Mouse (Mus musculus) liver, embryonic 16.5 days (tissue): ENCODE data around the gene Wbp11. TPM values are rescaled to one million over a fixed set of nuclear protein-coding genes. Genes with fewer than 3 reads are reported as not detected.

Experiments used
- ATAC-seq: fragments of 200-750 bp; cut with Nextera tagmentation; 2 replicates; pipeline ENCODE4 v1.8.0; 2017; ENCODE audit warnings: low read depth, mild to moderate bottlenecking, moderate number of reproducible peaks, moderate library complexity
- H3K27ac ChIP-seq: fragments of 300-500 bp; sonication (generic); 2 replicates; pipeline ENCODE4 v1.5.1; 2014; ENCODE audit warnings: mild to moderate bottlenecking, low read length
- H3K27me3 ChIP-seq: fragments of 300-500 bp; sonication (generic); 2 replicates; pipeline ENCODE4 v1.6.1; 2014; ENCODE audit warnings: low read depth, low read length, mixed read lengths; ENCODE audit not compliant: control insufficient read depth, insufficient read depth
- H3K36me3 ChIP-seq: fragments of 300-500 bp; sonication (generic); 2 replicates; pipeline ENCODE4 v1.6.1; 2014; ENCODE audit warnings: mild to moderate bottlenecking; ENCODE audit not compliant: control insufficient read depth, insufficient read depth
- H3K4me1 ChIP-seq: fragments of 300-500 bp; sonication (generic); 2 replicates; pipeline ENCODE4 v1.6.1; 2014; ENCODE audit warnings: low read depth, low read length, mixed read lengths; ENCODE audit not compliant: control insufficient read depth
- H3K4me2 ChIP-seq: fragments of 300-500 bp; sonication (generic); 2 replicates; pipeline ENCODE4 v1.6.1; 2014; ENCODE audit warnings: low read depth, low read length, mixed read lengths
- H3K4me3 ChIP-seq: fragments of 300-500 bp; sonication (generic); 2 replicates; pipeline ENCODE4 v1.5.1; 2014; ENCODE audit warnings: low read depth, mild to moderate bottlenecking, low read length
- H3K9ac ChIP-seq: fragments of 300-500 bp; sonication (generic); 2 replicates; pipeline ENCODE4 v1.6.1; 2014; ENCODE audit warnings: low read depth, low read length
- H3K9me3 ChIP-seq: fragments of 300-500 bp; sonication (generic); replicated peaks from 2 replicates; pipeline ENCODE4 v1.6.1; 2016; ENCODE audit warnings: low read length; ENCODE audit not compliant: control insufficient read depth
- WGBS: fragments of 180-500 bp; shearing (Covaris S2); extraction: QIAGEN DNeasy Blood & Tissue Kit; methylation state at CpG from one replicate; pipeline ENCODE4 v1.1.7; 2014; ENCODE audit not compliant: insufficient replicate concordance; 5-methylcytosine and 5-hydroxymethylcytosine counted together
- polyA plus RNA-seq: library from polyadenylated mRNA; unstranded; fragments of >200 nt; fragmentation: Nextera tagmentation; extraction: Ambion mirVana; gene quantifications from 2 replicates; pipeline ENCODE4 v1.2.1, GENCODE M21; 2015

Gene Wbp11
- polyA plus RNA-seq, 1 experiment from 2014 or later, result 47.3 TPM

DNA sequence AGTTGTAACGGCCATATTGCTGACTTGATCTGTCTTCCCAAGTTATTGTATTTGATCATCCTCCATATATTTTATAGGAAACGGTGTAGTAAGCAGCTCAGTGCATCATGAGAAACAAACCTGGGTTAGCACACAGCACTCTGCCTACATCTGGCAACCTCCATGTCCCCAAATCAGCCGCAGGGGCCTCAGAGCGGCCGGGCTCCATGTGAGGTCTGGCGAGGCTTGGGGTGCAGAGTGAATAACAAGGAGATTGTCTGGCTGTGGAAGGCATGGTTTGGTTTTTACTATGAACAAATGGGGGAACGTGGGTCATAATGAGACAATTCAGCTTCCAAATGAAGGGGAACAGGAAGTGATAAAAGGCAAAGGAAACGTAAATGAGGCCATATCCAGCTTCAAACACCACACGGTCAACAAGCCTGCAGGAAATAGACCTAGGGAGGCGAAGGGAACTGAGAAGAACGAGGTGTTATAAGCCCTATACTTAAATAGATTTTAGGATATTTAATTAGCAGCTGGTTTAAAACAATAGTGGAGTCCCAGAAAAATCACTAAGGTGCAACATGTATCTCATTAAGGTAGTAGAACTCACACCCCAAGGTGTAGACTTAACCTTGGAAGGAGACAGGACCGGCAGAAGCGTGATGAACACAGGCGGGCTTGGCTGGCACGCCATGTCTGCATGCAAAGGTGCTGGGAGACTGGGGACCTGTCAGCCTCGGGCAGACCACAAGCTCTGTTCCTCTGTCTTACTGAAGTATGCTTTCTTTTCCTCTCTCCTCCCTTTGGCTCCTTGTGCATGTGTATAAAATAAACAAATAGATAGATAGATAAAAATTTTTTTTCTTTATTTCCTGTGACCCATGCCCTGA is 34.9 kb downstream of the Wbp11 start:
- H3K4me1 ChIP-seq, result peaks cover 28% of the 10 kb centered on the region
- no peaks in the 10 kb centered on the region for H3K9me3 ChIP-seq
- H3K27ac ChIP-seq, result no peak overlapping the region
- peak overlapping the region; percentile 58; the same call in 1 of the 2 replicates for H3K9ac ChIP-seq
- H3K4me2 ChIP-seq, result peak overlapping the region; percentile 68
- H3K27me3 ChIP-seq, result peaks cover 9% of the 10 kb centered on the region
- no peaks in the 10 kb centered on the region for H3K36me3 ChIP-seq
- peak overlapping the region; percentile 53 for H3K4me3 ChIP-seq
- 20% methylated on average over 16 of the region's 16 CpGs for WGBS
- ATAC-seq, result no peak

DNA sequence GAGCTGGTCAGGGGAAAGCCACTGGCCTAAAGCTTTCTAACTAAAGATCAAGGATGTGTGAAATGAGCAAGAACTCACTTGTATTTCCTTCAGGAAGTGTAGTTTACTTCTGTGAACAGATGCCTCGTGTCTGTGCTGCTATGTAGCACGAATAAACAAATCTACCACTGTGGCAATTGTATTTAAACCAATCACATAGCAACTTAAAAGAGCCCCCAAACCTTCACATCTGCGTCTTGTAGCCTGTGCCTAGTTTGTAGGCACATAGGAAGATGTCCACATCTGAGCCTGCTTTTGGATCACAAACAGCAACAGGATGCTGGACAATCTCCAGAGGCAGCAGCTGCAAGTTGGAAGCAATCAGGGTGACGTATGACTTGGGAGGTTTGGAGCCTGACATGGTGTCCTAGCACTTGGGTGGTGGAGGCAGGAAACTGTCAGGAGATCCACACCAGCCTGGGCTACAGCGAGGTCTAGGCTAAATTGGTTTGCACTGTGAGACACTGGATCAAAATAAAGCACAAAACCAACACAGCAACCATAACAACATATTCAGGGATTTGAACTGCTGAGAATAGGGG is 38.6 kb downstream of the Wbp11 start:
- Histone ChIP-seq H3K36me3 (no peaks in the 10 kb centered on the region), H3K4me3 (no peak overlapping the region), H3K4me2 (no peak overlapping the region), H3K9me3 (no peaks in the 10 kb centered on the region), H3K27ac (no peak overlapping the region), H3K27me3 (peaks cover 9% of the 10 kb centered on the region), H3K4me1 (peaks cover 12% of the 10 kb centered on the region), H3K9ac (no peak overlapping the region)
- ATAC-seq, result no peak
- 50% methylated on average over 5 of the region's 5 CpGs for WGBS

DNA sequence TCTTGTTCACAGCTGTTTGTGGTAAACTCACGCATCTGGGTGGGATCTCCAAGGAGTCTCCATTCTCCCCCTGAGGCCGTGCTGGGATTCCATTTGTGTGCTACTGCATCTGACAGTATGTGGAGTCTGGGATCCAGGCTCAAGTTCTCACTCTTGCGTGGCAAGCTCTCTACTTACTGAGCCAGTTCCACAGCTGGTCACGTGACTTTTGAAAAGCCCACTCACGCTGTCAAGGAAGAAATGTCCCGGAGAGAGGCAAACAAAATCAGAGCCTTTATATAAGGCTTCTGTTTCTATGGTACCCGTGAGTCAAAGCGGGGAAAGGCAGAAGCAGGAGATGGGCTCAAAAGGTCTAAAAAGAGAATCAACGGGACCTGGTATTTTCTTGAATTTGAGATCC is 45.3 kb downstream of the Wbp11 start:
- WGBS, result 74% methylated on average over 9 of the region's 9 CpGs
- Histone ChIP-seq H3K4me3 (no peak overlapping the region), H3K27ac (no peak overlapping the region), H3K36me3 (no peaks in the 10 kb centered on the region), H3K4me2 (no peak overlapping the region), H3K4me1 (no peaks in the 10 kb centered on the region), H3K27me3 (no peaks in the 10 kb centered on the region), H3K9ac (no peak overlapping the region), H3K9me3 (no peaks in the 10 kb centered on the region)
- no peak for ATAC-seq

DNA sequence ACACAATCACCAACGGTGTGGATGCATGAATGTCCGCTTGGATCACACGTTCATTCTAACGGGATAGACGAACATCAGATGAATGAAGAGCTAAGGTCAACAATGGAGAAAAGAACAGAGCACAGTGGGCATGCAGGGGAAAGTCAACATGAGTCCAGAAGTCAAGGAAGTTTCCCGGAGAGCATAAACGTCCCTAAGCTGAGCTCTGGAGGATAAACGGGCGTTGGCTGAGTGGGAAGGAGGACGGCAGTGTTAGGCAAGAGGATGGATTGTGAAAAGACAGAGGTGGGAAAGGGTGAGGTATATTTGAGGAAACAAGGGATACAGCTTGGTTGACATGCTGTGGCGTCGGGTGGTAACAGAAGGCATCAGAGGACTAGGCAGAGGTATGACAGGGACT is 45.9 kb downstream of the Wbp11 start:
- no peak overlapping the region for H3K9ac ChIP-seq
- H3K4me2 ChIP-seq, result no peak overlapping the region
- WGBS, result 70% methylated on average over 12 of the region's 12 CpGs
- H3K36me3 ChIP-seq, result no peaks in the 10 kb centered on the region
- no peak overlapping the region for H3K27ac ChIP-seq
- ATAC-seq, result no peak
- H3K27me3 ChIP-seq, result no peaks in the 10 kb centered on the region
- H3K4me1 ChIP-seq, result no peaks in the 10 kb centered on the region
- H3K9me3 ChIP-seq, result no peaks in the 10 kb centered on the region
- H3K4me3 ChIP-seq, result no peak overlapping the region

DNA sequence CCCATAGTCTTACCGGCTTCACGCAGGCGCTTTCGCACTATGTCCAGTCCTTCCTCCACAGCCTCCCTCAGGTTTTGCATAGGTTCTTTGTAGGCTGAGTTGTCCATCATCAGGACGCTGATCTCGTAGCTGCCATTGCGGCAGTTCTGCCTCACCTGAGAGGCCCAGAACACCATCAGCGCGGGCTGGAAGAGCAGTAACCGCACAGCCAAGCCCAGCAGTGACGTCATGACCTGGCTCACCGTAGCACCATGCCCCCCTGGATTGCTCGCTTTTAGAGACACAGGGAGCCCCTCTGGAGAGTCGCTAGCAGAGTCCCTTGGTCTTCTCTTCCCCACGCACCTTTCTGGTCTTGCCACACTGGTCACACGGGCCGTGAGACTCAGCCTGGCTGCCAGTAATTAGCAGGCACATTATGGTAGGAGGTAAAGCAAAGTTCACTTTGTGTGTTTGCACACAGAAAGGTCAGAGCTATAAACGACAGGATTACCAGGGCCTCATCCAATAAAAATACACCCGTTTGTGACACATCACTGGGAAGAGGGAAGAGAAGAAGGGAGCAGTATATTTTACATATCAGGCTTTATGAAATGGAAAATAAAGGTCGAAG is 46.6 kb downstream of the Wbp11 start, which contains the start of gene Gucy2c:
TSS of gene Gucy2c (minus strand) at position 389 of the 610 bp plus-strand sequence.
- Histone ChIP-seq H3K9ac (no peak within 1 kb of the TSS), H3K36me3 (no peaks in the 10 kb centered on the region), H3K4me2 (no peak within 1 kb of the TSS), H3K9me3 (no peaks in the 10 kb centered on the region), H3K27me3 (no peaks in the 10 kb centered on the region), H3K27ac (no peak within 1 kb of the TSS), H3K4me1 (no peaks in the 10 kb centered on the region), H3K4me3 (no peak within 1 kb of the TSS)
- peak; percentile 43; the same call in 1 of the 2 replicates for ATAC-seq
- WGBS, result 68% methylated on average over 20 of the region's 20 CpGs

DNA sequence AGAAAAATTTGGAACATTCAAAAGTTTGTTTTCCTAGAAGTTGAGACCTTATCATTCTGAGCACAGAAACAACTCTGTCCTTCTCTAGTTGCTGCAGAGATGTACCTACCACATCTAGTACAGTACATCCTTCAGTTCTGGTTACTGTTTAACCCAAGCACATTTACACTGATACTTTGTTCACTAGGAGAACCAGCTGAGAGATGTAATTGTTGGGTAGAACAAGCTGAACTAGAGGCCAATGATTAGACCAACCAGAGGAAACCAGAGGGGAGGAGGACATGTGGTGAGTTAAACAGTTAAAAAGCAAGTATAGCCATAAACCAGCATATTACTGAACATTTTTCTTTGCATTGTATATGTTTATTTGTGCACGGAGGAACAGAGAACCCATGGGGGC is 51.6 kb downstream of the Wbp11 start:
- Histone ChIP-seq H3K27ac (no peak overlapping the region), H3K4me1 (no peaks in the 10 kb centered on the region), H3K4me3 (no peak overlapping the region), H3K36me3 (no peaks in the 10 kb centered on the region), H3K4me2 (no peak overlapping the region), H3K27me3 (no peaks in the 10 kb centered on the region), H3K9ac (no peak overlapping the region), H3K9me3 (no peaks in the 10 kb centered on the region)
- 78% methylated on average over 1 of the region's 1 CpGs for WGBS
- no peak for ATAC-seq

DNA sequence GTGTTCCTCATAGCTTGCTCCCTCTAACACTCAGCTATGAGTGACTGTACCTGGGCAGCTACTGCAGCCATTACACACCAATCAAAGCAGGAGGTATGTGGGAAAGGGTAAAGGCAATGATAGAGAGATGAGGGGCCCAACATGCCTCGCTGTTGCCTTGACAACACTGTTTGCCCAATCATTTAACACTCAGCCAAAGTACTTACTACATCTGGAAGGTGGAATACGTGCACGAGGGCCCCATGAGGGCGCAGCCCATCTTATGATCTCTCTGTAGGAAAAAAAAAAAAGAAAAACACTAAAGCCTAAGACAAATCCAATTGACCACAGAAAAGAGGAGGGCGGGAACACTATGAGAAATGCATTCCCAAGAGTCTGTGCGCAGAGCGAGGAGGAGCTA is 58.2 kb downstream of the Wbp11 start:
- Histone ChIP-seq H3K36me3 (no peaks in the 10 kb centered on the region), H3K9me3 (no peaks in the 10 kb centered on the region), H3K4me1 (no peaks in the 10 kb centered on the region), H3K27me3 (no peaks in the 10 kb centered on the region), H3K27ac (no peak overlapping the region), H3K4me2 (no peak overlapping the region), H3K9ac (no peak overlapping the region), H3K4me3 (no peak overlapping the region)
- ATAC-seq, result no peak
- WGBS, result 64% methylated on average over 7 of the region's 7 CpGs

DNA sequence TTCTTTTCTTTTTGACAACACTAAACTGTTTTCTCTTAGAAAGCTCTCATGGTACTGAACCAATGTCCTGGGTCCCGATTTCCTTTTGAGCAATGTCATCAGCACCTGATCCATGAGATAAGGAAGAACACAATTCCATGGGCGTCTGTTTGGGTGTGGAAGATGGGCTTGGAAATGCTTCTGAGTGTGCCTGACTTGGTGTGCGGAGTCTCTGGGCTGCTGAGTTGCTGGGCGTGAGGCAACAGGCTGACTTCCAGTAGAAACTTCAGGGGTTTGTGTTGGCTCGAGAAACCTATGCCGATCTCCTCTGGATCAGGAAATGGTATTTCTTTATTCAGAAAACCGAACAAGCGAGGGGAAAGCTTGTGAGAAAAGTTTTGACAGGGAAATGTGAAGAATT is 58.9 kb downstream of the Wbp11 start:
- Histone ChIP-seq H3K27ac (no peak overlapping the region), H3K4me3 (no peak overlapping the region), H3K4me1 (no peaks in the 10 kb centered on the region), H3K9ac (no peak overlapping the region), H3K9me3 (no peaks in the 10 kb centered on the region), H3K36me3 (no peaks in the 10 kb centered on the region), H3K4me2 (no peak overlapping the region), H3K27me3 (no peaks in the 10 kb centered on the region)
- 56% methylated on average over 8 of the region's 8 CpGs for WGBS
- ATAC-seq, result no peak

DNA sequence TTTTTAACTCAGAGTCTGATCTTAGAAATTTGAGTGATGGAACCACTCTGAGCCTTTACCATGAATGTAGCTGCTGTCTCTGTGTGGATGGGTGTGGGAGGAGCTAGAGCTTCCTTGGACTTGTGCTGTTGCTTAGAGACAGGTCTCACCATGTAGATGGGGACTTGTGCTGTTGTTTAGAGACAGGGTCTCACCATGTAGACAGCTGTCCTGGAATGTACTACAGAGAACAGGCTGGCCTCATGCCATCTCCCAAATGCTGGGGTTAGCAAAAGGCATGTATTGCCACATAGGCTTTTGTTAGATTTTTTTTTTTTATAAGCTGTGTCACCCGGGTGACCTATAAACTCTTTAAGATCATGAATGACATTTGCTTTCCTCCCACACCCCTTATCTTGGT is 64.1 kb downstream of the Wbp11 start:
- ATAC-seq, result no peak
- Histone ChIP-seq H3K9ac (no peak overlapping the region), H3K36me3 (no peaks in the 10 kb centered on the region), H3K9me3 (no peaks in the 10 kb centered on the region), H3K27ac (no peak overlapping the region), H3K4me1 (no peaks in the 10 kb centered on the region), H3K27me3 (no peaks in the 10 kb centered on the region), H3K4me2 (no peak overlapping the region), H3K4me3 (no peak overlapping the region)
- 29% methylated on average over 1 of the region's 1 CpGs for WGBS
